Mouse (Mus musculus): ENCODE results near the gene Morn1. TPM values are rescaled to one million over a fixed set of nuclear protein-coding genes. Genes with fewer than 3 reads are reported as not detected.

Gene Morn1
- polyA plus RNA-seq, 1 experiment from 2014 or later, result 4.3 TPM

DNA sequence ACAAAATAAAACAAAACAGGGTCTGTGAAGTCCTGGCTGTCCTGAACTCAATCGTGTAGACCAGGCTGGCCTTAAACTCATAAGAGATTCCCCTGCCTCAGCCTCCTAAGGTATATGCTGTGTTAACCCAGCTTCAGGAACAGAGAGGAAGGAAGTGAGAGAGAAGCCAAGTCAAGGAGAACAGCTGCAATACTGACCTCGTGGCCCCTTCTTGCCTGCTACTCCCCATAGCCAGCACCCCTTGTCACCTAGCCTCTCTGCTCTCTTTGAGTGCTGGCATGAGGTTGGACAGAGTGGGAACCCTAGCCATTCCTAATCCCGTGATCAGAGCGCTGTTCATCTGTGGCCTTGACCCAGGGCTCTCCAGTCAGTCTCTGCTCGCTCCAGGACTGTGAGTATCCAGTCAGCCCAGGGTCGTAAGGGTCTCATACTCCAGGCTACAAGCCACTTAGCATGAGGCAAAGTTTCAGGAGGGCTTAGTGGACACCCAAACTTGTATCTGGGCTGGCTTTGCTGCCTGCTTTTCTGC is 35.6 kb downstream of the Morn1 start:
- no peak overlapping the region for H3K4me2 ChIP-seq (ENCODE audit: low read depth, low read length)
- ATAC-seq, result no peak

DNA sequence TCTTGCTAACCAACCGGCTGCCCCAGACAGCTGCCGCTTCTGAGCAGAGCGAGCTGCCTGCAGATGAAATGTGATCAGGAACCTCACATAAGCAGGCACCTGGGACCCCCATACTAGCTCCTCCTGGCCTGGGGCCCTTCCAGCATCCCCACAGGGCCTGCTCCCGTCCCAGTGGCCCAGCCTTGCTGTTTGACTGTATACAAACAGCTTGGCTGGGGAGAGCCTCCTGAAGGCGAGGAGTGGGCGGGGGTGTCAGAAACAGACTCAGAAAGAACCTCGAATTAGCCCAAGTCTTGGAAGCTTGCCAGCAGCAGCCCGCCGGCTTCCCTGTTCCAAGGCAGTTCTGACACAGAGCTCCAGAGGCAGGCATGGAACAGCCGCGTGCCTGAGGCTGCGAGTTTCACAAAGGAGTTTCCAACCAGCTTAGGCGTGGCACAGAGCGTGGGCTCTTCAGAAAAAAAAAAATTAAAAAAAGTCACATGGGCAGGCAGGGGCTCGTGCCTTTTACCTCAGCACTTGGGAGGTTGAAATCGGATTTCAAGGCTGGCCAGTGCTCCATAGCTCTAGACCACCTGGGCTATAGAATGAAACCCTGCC is 36.2 kb downstream of the Morn1 start:
- peak overlapping the region; percentile 23 for H3K4me2 ChIP-seq (ENCODE audit: low read depth, low read length)
- 8% methylated on average over 16 of the region's 16 CpGs for WGBS
- H3K27me3 ChIP-seq (replicated peaks; ENCODE audit: control insufficient read depth, insufficient read depth, low read length), result no peaks in the 10 kb centered on the region
- H3K36me3 ChIP-seq (ENCODE audit: control insufficient read depth, insufficient read depth, low read length), result no peaks in the 10 kb centered on the region
- H3K27ac ChIP-seq (ENCODE audit: low read length), result peak overlapping the region; percentile 97
- peaks cover 49% of the 10 kb centered on the region for H3K4me1 ChIP-seq (ENCODE audit: control insufficient read depth, insufficient read depth, low read length)
- peak; percentile 20; the same call in 1 of the 2 replicates for ATAC-seq
- no peaks in the 10 kb centered on the region for H3K9me3 ChIP-seq (ENCODE audit: control insufficient read depth, low read length)
- no peak overlapping the region for H3K4me3 ChIP-seq (ENCODE audit: low read length)
- H3K9ac ChIP-seq (ENCODE audit: low read depth, low read length), result peak overlapping the region; percentile 56

More for the DNA sequence above, 35.6 kb downstream of the Morn1 start:
- Histone ChIP-seq H3K36me3 (ENCODE audit: control insufficient read depth, insufficient read depth, low read length) (no peaks in the 10 kb centered on the region), H3K4me1 (ENCODE audit: control insufficient read depth, insufficient read depth, low read length) (peaks cover 49% of the 10 kb centered on the region), H3K27ac (ENCODE audit: low read length) (peak overlapping the region; percentile 97), H3K9me3 (ENCODE audit: control insufficient read depth, low read length) (no peaks in the 10 kb centered on the region), H3K9ac (ENCODE audit: low read depth, low read length) (peak overlapping the region; percentile 56), H3K27me3 (replicated peaks; ENCODE audit: control insufficient read depth, insufficient read depth, low read length) (no peaks in the 10 kb centered on the region), H3K4me3 (ENCODE audit: low read length) (no peak overlapping the region)
- 67% methylated on average over 6 of the region's 6 CpGs for WGBS

DNA sequence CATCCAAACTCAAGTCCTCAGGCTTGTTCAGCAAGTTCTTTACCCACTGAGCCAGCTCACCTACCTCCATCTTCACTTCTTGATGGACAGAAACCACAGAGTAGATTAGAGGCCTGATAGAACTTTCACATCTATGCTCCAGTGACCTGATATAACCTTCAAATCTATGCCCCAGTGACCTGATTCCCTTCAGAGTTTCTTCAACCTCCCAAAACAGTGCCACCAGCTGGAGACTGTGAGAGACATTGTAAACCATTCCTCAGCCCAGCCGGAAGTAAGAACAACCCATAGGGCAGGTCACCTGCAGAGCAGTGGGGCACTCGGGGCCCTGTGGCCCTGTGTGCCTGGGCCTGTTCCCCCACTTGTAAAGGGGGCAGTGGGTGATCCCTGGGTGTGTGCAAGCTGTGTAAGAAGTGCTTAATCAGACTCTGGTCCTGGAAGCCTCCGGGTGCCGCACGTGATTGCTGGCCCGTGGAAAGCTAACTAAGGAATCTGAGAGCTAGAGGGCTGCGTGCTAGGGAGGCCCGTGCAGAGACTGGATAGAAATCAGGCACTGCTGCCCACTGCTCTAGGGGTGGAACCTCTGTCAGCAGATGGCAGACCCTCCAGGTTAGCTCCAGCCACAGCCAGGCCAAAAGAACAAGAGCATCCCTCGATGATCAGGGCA is 37.6 kb downstream of the Morn1 start:
- Histone ChIP-seq H3K27ac (ENCODE audit: low read length) (no peak overlapping the region), H3K4me3 (ENCODE audit: low read length) (no peak overlapping the region), H3K4me2 (ENCODE audit: low read depth, low read length) (no peak overlapping the region), H3K27me3 (replicated peaks; ENCODE audit: control insufficient read depth, insufficient read depth, low read length) (no peaks in the 10 kb centered on the region), H3K9ac (ENCODE audit: low read depth, low read length) (peak overlapping the region; percentile 10; the same call in 1 of the 2 replicates), H3K4me1 (ENCODE audit: control insufficient read depth, insufficient read depth, low read length) (peaks cover 46% of the 10 kb centered on the region), H3K9me3 (ENCODE audit: control insufficient read depth, low read length) (no peaks in the 10 kb centered on the region), H3K36me3 (ENCODE audit: control insufficient read depth, insufficient read depth, low read length) (no peaks in the 10 kb centered on the region)
- ATAC-seq, result no peak
- 77% methylated on average over 9 of the region's 9 CpGs for WGBS

DNA sequence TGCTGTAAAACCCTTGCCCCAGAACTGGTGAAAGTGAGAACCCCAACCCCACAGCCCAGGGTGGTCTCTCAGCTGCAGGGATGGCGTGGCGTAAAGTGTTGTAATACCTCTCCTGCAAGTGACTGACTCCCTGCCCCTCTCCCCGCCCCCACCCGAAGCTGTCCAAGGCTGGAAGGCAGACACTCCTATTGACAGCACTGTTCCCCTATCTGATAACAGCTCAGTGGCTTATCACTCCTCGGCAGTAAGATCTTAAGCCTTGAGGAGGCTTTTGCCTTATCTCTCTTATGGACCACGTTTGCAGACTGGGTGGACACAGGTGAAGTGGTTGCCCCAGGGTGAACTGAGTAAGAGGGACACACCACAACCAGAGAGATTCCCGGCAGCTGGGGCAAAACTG is 38.9 kb downstream of the Morn1 start:
- ATAC-seq, result no peak
- no peak overlapping the region for H3K4me3 ChIP-seq (ENCODE audit: low read length)
- H3K27me3 ChIP-seq (replicated peaks; ENCODE audit: control insufficient read depth, insufficient read depth, low read length), result no peaks in the 10 kb centered on the region
- H3K9me3 ChIP-seq (ENCODE audit: control insufficient read depth, low read length), result no peaks in the 10 kb centered on the region
- no peak overlapping the region for H3K4me2 ChIP-seq (ENCODE audit: low read depth, low read length)
- H3K27ac ChIP-seq (ENCODE audit: low read length), result no peak overlapping the region
- 41% methylated on average over 7 of the region's 7 CpGs for WGBS
- no peaks in the 10 kb centered on the region for H3K36me3 ChIP-seq (ENCODE audit: control insufficient read depth, insufficient read depth, low read length)
- H3K4me1 ChIP-seq (ENCODE audit: control insufficient read depth, insufficient read depth, low read length), result peaks cover 44% of the 10 kb centered on the region
- 0 out of 2 replicates have a peak overlapping the region, but pooled peaks have one; percentile 3 for H3K9ac ChIP-seq (ENCODE audit: low read depth, low read length)

DNA sequence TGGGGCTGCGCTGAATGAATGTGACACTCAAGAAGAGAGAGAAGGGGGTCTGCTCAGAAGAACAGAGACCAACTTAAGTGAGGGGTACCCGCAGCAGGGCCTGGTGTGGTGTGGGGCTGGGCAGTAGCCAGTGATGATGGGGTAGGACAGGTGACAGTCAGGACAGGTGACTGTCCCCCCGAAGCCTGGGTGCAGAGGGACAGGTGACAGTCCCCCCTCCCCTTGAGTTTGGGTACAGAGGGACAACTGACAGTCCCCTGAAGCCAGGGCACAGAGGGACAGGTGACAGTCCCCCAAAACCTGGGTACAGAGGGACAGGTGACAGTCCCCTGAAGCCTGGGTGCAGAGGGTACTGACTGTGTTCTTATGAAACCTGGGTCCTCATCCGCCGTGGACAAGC is 39.8 kb downstream of the Morn1 start:
- Histone ChIP-seq H3K27ac (ENCODE audit: low read length) (no peak overlapping the region), H3K36me3 (ENCODE audit: control insufficient read depth, insufficient read depth, low read length) (no peaks in the 10 kb centered on the region), H3K4me2 (ENCODE audit: low read depth, low read length) (no peak overlapping the region), H3K9ac (ENCODE audit: low read depth, low read length) (peak overlapping the region; percentile 3; the same call in 1 of the 2 replicates), H3K27me3 (replicated peaks; ENCODE audit: control insufficient read depth, insufficient read depth, low read length) (no peaks in the 10 kb centered on the region), H3K4me1 (ENCODE audit: control insufficient read depth, insufficient read depth, low read length) (peaks cover 46% of the 10 kb centered on the region), H3K9me3 (ENCODE audit: control insufficient read depth, low read length) (no peaks in the 10 kb centered on the region), H3K4me3 (ENCODE audit: low read length) (no peak overlapping the region)
- WGBS, result 90% methylated on average over 5 of the region's 5 CpGs
- ATAC-seq, result no peak

DNA sequence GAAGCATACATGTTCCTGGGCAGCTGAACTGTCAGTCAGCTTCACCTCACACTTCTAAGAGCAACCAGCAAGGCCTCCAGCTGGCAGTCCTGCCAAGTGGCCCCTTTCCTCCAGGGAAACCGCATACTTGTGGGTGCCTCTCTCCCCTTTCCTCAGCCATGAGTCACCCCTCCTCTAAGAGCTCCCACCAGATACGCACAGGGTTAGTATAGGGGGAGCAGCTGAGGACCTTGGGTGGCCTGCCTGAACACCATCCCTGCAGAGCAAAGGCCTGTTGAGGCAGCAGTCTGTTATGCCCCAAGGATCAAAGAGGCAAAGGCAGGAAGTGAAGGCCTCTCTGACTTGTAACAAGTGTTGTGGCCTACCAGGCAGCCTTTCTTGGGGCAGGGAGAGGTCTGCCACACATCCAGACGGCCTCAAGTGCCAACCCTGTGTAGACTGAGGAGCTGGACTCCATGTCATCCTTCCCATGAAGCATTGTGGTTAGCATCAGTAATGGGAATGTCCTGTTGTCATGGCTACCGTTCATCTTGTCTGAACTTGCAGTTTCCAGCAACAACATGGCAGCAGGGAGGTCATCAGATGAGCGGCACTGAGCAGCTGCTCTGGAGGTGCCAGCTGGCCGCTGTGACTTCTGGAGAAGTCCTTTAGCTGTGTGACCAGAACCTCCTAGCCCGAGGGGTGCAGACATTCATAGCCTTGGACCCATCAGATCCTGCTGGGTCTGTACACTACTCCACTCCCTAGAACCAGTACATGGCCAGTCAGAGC is 40.4 kb downstream of the Morn1 start:
- Histone ChIP-seq H3K27me3 (replicated peaks; ENCODE audit: control insufficient read depth, insufficient read depth, low read length) (no peaks in the 10 kb centered on the region), H3K4me3 (ENCODE audit: low read length) (no peak overlapping the region), H3K9me3 (ENCODE audit: control insufficient read depth, low read length) (no peaks in the 10 kb centered on the region), H3K27ac (ENCODE audit: low read length) (no peak overlapping the region), H3K4me2 (ENCODE audit: low read depth, low read length) (no peak overlapping the region), H3K4me1 (ENCODE audit: control insufficient read depth, insufficient read depth, low read length) (peaks cover 41% of the 10 kb centered on the region), H3K36me3 (ENCODE audit: control insufficient read depth, insufficient read depth, low read length) (no peaks in the 10 kb centered on the region), H3K9ac (ENCODE audit: low read depth, low read length) (no peak overlapping the region)
- ATAC-seq, result no peak
- 79% methylated on average over 7 of the region's 7 CpGs for whole genome bisulfite sequencing

DNA sequence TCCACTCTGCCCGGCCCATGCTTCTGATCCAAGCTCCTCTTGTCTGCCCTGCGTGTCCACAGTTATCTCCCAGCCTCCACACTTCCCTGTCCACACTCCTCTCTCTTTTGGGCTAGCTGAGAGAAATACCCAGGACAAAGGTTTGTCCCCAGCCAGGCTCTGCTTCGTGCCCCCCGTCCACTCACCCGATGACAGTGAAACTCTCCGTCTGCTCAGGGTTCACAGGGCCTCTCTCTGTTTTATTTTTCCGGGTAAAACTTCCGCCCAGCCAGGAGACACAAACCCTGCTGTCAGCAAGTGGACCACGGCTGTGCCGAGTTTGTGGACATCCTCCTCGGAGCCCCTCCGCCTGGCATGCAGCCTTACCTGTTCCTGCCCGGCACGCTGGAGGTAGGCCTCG is 42.0 kb downstream of the Morn1 start:
- no peaks in the 10 kb centered on the region for H3K36me3 ChIP-seq (ENCODE audit: control insufficient read depth, insufficient read depth, low read length)
- no peak overlapping the region for H3K4me3 ChIP-seq (ENCODE audit: low read length)
- H3K27ac ChIP-seq (ENCODE audit: low read length), result no peak overlapping the region
- no peak overlapping the region for H3K4me2 ChIP-seq (ENCODE audit: low read depth, low read length)
- no peak overlapping the region for H3K9ac ChIP-seq (ENCODE audit: low read depth, low read length)
- 89% methylated on average over 15 of the region's 15 CpGs for WGBS
- H3K4me1 ChIP-seq (ENCODE audit: control insufficient read depth, insufficient read depth, low read length), result peaks cover 28% of the 10 kb centered on the region
- no peaks in the 10 kb centered on the region for H3K27me3 ChIP-seq (replicated peaks; ENCODE audit: control insufficient read depth, insufficient read depth, low read length)
- no peak for ATAC-seq
- no peaks in the 10 kb centered on the region for H3K9me3 ChIP-seq (ENCODE audit: control insufficient read depth, low read length)

DNA sequence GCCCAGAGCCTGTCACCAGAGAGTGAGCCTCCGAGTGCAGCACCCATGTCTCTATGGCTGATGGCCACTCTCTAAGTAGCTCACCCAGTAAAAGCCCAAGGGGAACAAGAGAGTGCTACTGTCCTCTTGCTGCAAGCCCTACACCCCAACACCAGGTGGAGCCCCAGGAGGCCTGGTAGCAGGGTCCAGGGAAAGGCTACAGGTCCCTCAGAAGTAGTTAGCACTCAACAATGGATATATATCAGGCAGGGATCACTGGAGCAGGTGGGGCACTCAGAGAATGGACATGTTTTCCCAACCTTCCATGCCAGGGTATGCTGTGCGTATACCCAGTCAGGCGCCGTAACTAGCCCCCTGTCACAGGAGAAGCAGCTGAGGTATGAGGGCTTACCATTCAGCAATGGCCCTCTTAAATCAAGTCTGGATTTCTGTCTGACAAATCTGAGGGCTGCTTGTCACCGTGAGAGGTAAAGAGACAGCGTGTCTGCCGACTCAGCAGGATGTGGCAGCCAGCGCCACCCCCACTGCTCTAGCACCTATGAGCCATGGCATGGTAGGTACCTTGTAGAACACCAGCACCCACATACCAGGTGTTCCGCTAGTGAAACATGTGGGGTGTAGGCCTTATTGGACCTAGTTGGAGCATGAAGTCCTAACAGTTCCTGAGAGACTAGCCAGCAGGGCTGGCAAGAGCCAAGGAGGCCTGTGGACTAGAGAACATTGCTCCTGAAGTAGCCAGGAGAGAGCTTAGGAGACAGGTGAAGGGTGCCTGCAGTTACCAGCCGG is 42.9 kb downstream of the Morn1 start:
- WGBS, result 90% methylated on average over 10 of the region's 10 CpGs
- Histone ChIP-seq H3K4me1 (ENCODE audit: control insufficient read depth, insufficient read depth, low read length) (peaks cover 28% of the 10 kb centered on the region), H3K27ac (ENCODE audit: low read length) (peak overlapping the region; percentile 65), H3K9me3 (ENCODE audit: control insufficient read depth, low read length) (no peaks in the 10 kb centered on the region), H3K4me2 (ENCODE audit: low read depth, low read length) (no peak overlapping the region), H3K27me3 (replicated peaks; ENCODE audit: control insufficient read depth, insufficient read depth, low read length) (no peaks in the 10 kb centered on the region), H3K36me3 (ENCODE audit: control insufficient read depth, insufficient read depth, low read length) (no peaks in the 10 kb centered on the region), H3K9ac (ENCODE audit: low read depth, low read length) (peak overlapping the region; percentile 40; the same call in 1 of the 2 replicates), H3K4me3 (ENCODE audit: low read length) (no peak overlapping the region)
- ATAC-seq, result no peak

Data from intestine, embryonic 16.5 days (tissue).